Mouse (Mus musculus) E14TG2a.4 (cell line): ENCODE measurements around the gene Slc39a11.
"Not testable (repeated sequence)": the region's sequence is repeated elsewhere in the genome, so short reads cannot be mapped to it uniquely, and the experiment has no call there.

ENCODE experiments used
- H3K27me3 ChIP-seq: 2 replicates; pipeline ENCODE4 v1.6.1; 2014; ENCODE audit warnings: low read length, control low read depth; ENCODE audit not compliant: insufficient read depth
- H3K36me3 ChIP-seq: 2 replicates; pipeline ENCODE4 v1.6.1; 2014; ENCODE audit warnings: low read length, control low read depth; ENCODE audit not compliant: insufficient read depth
- H3K4me1 ChIP-seq: replicated peaks from 2 replicates; pipeline ENCODE4 v1.6.1; 2014; ENCODE audit warnings: low read depth, low read length, control low read depth
- H3K4me3 ChIP-seq: replicated peaks from 2 replicates; pipeline ENCODE4 v1.5.1; 2014; ENCODE audit warnings: mild to moderate bottlenecking, low read length
- H3K9me3 ChIP-seq: 2 replicates; pipeline ENCODE4 v1.6.1; 2014; ENCODE audit warnings: low read length, control low read depth
- CTCF ChIP-seq: conservative IDR thresholded peaks from 2 replicates; pipeline ENCODE4 v1.5.1; 2014; ENCODE audit warnings: low read length
- NANOG ChIP-seq: IDR thresholded peaks from 2 replicates; pipeline ENCODE4 v1.6.1; 2014; ENCODE audit warnings: borderline replicate concordance, low read length, mixed read lengths
- POU5F1 ChIP-seq: IDR thresholded peaks from 2 replicates; pipeline ENCODE4 v1.6.1; 2014; ENCODE audit warnings: low read length, borderline replicate concordance

Gene Slc39a11

DNA sequence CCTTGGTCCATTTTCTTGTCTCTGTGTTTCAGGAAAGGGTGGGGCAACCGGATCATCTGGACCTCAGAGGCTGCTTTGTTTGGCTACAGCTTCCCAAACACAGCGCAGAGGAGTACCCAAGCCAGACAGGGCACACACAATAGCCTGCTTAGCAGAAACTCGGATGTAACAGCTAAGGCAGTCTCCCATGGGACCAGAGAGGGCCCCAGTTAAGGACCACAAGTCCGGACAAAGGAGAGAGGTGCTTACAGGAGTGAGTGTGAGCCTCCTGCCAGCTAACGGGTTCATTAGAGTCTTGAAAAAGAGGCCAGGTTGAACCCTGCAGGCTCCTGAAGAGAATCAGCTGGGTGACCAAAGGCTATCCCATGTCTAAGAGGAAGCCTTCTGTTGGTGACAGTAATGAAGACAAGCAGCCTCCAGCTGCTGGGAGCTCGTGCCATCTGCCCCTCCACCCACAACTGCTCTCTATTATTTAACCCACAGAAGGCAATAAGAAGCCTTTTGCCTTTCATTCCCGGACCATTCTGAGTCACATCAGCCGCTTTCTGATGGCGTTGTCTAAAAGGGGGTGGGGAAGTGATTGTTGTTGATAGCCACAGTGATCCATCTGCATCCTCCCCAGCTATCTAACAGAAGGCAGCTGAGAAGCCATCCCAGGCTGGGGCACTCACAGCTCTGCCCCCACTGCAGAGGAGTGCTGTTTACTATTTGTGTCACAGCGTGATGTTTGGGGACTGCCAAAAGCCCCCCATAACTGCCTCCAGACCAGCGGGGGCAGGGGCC, 65.8 kb downstream of the Slc39a11 start:
- peaks cover 52% of the 10 kb centered on the region for H3K4me1 ChIP-seq
- TF ChIP-seq CTCF (no peak), NANOG (no peak), POU5F1 (no peak)
- H3K36me3 ChIP-seq = no peaks in the 10 kb centered on the region

DNA sequence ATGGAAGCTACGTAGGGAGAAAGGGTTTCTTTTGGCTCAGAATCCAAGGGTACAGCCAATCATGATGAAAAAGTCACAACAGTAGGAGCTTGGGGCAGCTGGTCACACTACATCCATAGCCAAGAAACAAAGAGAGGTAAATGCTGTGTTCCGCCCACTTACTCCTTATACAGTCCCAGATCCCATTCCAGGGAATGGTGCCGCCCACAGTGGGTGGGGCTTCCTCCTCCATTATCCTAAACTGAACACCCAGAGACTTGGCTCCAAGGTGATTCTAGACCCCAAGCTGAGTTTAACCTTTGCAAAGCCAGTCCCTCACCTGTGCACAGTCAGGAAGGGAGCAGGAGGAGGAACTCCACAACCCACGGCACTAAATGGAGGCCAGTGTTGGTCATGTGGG, 72.7 kb downstream of the Slc39a11 start:
- H3K27me3 ChIP-seq = no peaks in the 10 kb centered on the region
- peaks cover 16% of the 10 kb centered on the region for H3K4me1 ChIP-seq
- H3K4me3 ChIP-seq = peak overlapping the region; percentile 48
- H3K9me3 ChIP-seq = no peaks in the 10 kb centered on the region
- no peaks in the 10 kb centered on the region for H3K36me3 ChIP-seq
- TF ChIP-seq NANOG (no peak), CTCF (no peak), POU5F1 (no peak)

More for the DNA sequence above, 65.8 kb downstream of the Slc39a11 start:
- Histone ChIP-seq H3K9me3 (no peaks in the 10 kb centered on the region), H3K4me3 (no peak overlapping the region), H3K27me3 (no peaks in the 10 kb centered on the region)

DNA sequence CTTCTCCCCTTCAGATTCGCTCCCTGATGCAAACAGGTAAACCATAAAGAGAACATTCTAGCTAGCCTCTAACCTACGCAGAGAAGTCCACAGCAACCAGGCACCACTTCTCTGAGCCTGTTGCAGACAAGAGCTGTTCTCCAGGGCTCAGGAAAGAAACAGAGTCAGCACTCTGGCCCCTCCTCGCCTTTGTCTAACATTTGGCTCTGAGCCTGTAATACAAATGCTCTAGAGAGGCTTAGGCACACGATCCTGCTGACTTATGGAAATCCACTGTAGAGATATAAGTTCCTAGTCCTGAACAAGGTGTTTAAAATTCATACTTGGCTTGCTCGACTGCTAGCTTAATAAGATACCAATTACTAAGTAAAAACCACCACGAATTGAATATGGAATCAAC, 77.2 kb downstream of the Slc39a11 start:
- Histone ChIP-seq H3K27me3 (no peaks in the 10 kb centered on the region), H3K4me1 (peaks cover 29% of the 10 kb centered on the region), H3K36me3 (no peaks in the 10 kb centered on the region), H3K9me3 (no peaks in the 10 kb centered on the region), H3K4me3 (no peak overlapping the region)
- TF ChIP-seq NANOG (no peak), CTCF (no peak)

DNA sequence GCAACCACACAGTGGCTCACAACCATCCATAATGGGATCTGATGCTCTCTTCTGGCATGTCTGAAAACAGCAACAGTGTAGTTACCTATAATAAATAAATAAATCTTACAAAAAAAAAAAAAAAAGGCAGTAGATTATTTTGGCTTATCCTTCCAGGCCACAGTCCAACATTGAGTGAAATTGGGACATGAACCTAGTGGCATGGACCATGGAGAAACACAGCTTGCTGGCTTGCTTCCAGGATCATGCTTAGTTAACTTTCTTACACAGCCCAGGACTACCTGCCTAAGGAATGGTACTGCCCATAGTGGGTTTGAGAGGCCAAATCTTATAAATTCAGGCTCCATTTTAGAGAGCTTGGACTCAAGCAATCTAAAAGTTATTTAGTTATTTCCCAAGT, 78.3 kb downstream of the Slc39a11 start:
- H3K9me3 ChIP-seq = no peaks in the 10 kb centered on the region
- no peak for TF ChIP-seq NANOG
- no peak for TF ChIP-seq POU5F1
- no peak for TF ChIP-seq CTCF
- no peaks in the 10 kb centered on the region for H3K36me3 ChIP-seq
- no peak overlapping the region for H3K4me3 ChIP-seq
- H3K27me3 ChIP-seq = no peaks in the 10 kb centered on the region
- peaks cover 29% of the 10 kb centered on the region for H3K4me1 ChIP-seq

DNA sequence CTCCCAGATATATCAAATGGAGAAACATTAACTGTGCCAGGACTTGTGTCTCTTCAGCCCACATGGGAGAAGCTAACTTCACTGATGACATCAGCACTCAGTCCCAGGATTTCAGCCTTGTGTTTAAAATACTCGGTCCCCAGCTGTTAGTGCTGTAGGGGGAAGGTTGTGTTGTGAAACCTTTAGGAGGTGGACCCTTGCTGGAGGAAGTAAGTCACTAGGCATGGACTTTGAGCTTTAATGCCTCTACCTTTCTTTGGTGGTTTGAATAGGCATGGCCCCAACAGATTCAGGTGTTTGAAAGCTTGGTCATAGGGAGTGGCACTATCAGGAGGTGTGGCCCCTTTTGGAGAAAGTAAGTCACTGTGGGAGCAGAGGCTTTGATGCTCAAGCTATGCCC, 80.9 kb downstream of the Slc39a11 start:
- TF ChIP-seq CTCF (no peak), NANOG (no peak), POU5F1 (no peak)

DNA sequence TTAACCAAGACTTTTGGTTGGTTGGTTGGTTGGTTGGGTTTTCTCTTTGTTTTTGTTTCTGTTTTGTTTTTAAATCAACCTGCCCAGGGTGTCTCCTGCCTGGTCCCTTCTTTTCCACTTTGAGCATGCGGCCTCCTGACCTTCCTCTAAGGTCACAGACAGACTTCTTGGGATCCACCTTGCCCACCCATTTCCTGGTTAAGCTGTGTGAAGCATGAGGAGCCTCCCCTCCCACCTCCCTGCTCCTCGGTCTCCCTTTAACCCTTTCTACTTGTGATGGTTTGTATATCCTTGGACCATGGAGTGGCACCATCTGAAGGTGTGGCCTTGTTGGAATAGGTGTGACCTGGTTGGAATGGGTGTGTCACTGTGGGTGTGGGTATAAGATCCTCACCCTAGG, 82.0 kb downstream of the Slc39a11 start:
- H3K9me3 ChIP-seq, H3K4me3 ChIP-seq, H3K27me3 ChIP-seq, H3K36me3 ChIP-seq: not testable (repeated sequence)
- peaks cover 48% of the 10 kb centered on the region for H3K4me1 ChIP-seq

More for the DNA sequence above, 80.9 kb downstream of the Slc39a11 start:
- Histone ChIP-seq H3K4me1 (peaks cover 47% of the 10 kb centered on the region), H3K36me3 (no peaks in the 10 kb centered on the region), H3K4me3 (no peak overlapping the region), H3K27me3 (peaks cover 7% of the 10 kb centered on the region; the same call in 1 of the 2 replicates), H3K9me3 (no peaks in the 10 kb centered on the region)

DNA sequence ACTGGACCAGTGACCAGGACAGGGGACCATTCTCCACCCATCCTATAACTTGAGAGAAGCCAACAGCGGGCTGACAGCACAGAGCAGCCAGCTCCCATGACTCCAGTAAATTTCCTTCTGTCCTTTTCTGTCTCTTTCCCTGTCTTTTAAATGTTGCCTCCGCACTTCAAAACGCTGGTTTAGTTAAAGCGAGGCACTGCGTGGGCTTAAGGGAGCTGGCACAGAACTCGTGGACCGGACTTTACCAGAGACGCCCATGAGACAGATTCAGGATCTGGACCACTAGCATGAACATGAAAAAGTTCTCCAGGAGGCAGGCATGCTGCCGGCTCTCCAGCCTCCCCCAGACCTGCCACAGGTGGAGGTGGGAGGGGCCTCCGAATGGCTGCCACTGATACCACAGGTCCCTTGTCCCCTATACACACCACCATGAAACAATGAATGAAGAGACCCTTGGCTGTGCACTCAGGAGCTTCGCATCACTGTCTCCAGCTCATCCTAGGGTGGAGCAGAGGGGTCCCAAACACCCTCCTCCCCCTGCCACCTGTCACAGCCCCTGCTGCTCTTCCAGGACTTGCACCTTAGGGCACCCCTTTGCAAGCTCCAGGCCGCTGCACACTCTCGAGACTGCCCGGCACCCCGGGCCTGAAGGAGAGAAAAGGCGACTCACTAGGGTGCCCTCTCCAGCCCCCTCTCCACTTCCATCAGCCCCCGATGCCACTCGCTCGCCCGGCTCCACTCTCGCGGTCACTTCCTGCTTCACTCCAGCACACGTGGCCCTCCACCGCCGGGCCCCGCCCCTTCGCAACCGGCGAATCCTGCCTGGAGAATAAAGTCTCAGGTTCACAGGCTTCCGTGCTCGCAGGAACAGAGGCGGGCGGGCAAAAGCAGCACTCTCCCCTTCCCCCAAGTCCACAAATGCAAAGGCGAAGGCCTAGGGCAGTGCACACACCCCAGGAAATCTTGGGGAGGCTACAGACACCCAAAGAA, 84.6 kb downstream of the Slc39a11 start:
- Histone ChIP-seq H3K36me3 (peaks cover 11% of the 10 kb centered on the region), H3K4me1 (peaks cover 64% of the 10 kb centered on the region), H3K9me3 (no peaks in the 10 kb centered on the region), H3K27me3 (peaks cover 7% of the 10 kb centered on the region; the same call in 1 of the 2 replicates), H3K4me3 (peak overlapping the region; percentile 90)
- TF ChIP-seq NANOG (no peak), POU5F1 (no peak), CTCF (no peak)

DNA sequence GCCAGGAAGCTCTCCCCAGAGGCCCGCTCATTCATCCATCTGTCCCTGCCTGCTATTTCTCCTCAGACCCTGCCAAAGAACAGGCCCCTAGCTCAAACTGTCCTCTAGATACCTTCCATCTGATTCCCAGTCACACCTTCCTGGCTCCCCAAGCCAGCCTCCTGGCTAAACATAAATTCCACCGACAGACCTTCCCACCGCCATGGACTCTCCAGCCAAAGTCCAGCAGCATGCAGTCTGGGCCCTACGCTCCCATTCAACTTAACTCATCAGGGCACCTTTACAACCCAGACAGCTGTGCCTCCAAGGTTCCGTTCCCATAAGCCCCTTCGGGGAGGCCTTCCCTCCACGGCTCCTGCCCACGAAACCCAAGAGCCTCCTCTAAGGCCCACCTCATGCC, 87.6 kb downstream of the Slc39a11 start:
- Histone ChIP-seq H3K27me3 (peaks cover 7% of the 10 kb centered on the region; the same call in 1 of the 2 replicates), H3K4me1 (peaks cover 54% of the 10 kb centered on the region), H3K9me3 (no peaks in the 10 kb centered on the region), H3K4me3 (no peak overlapping the region), H3K36me3 (peaks cover 28% of the 10 kb centered on the region)
- TF ChIP-seq POU5F1 (no peak), NANOG (no peak), CTCF (no peak)
